Mouse (Mus musculus): ENCODE measurements around the gene Rab5if. TPM values are rescaled to one million over a fixed set of nuclear protein-coding genes. Genes with fewer than 3 reads are reported as not detected.
"Not testable (repeated sequence)": the region's sequence is repeated elsewhere in the genome, so short reads cannot be mapped to it uniquely, and the experiment has no call there.

The Rab5if gene
- polyA plus RNA-seq, 1 experiment from 2014 or later = 108 TPM

DNA sequence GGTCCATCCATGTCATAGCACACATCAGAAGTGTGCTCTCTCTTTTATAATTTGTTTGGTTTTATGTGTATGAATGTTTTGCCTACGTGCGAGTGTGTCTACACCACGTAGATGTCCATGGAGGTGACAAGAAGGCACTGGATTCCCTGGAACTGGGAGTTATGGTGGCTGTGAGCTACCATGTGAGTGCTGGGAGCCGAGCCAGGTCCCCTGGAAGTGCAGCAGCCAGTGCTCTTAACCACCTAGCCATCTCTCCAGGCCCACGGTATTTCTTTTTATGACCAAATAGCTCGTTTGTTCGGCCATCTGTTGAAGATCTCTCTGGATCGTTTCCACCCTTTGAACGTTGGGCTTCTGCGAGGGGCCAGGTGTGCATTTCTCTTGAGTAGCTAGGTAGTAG is 19.6 kb upstream of the Rab5if start:
- Histone ChIP-seq H3K4me3 (ENCODE audit: inconsistent target) (no peak overlapping the region), H3K36me3 (ENCODE audit: inconsistent target) (no peaks in the 10 kb centered on the region), H3K27ac (no peak overlapping the region), H3K79me2 (ENCODE audit: inconsistent target) (no peaks in the 10 kb centered on the region)
- WGBS (ENCODE audit: missing documents) = 94% methylated on average over 10 of the region's 10 CpGs

GRCm38 (mm10) chr2:156844715-156845114 is 18.2 kb upstream of the Rab5if start:
- Histone ChIP-seq H3K36me3 (ENCODE audit: inconsistent target) (no peaks in the 10 kb centered on the region), H3K79me2 (ENCODE audit: inconsistent target) (no peaks in the 10 kb centered on the region), H3K4me3 (ENCODE audit: inconsistent target) (no peak overlapping the region), H3K27ac (no peak overlapping the region)
- WGBS (ENCODE audit: missing documents) = 92% methylated on average over 6 of the region's 10 CpGs

- no peaks in the 10 kb centered on the region for H3K79me2 ChIP-seq (ENCODE audit: inconsistent target)
- WGBS (ENCODE audit: missing documents) = 95% methylated on average over 6 of the region's 6 CpGs
- no peaks in the 10 kb centered on the region for H3K36me3 ChIP-seq (ENCODE audit: inconsistent target)
- H3K27ac ChIP-seq = no peak overlapping the region
- no peak overlapping the region for H3K4me3 ChIP-seq (ENCODE audit: inconsistent target)
Observed at GRCm38 (mm10) chr2:156847653-156848052, 15.3 kb upstream of the Rab5if start.

- Histone ChIP-seq H3K4me3 (ENCODE audit: inconsistent target) (no peak overlapping the region), H3K36me3 (ENCODE audit: inconsistent target) (no peaks in the 10 kb centered on the region)
- whole genome bisulfite sequencing (ENCODE audit: missing documents) = 82% methylated on average over 6 of the region's 6 CpGs
Observed at GRCm38 (mm10) chr2:156848526-156849182, 14.3 kb upstream of the Rab5if start.

GRCm38 (mm10) chr2:156850505-156850904 is 12.4 kb upstream of the Rab5if start:
- Histone ChIP-seq H3K36me3 (ENCODE audit: inconsistent target) (no peaks in the 10 kb centered on the region), H3K4me3 (ENCODE audit: inconsistent target) (no peak overlapping the region), H3K79me2 (ENCODE audit: inconsistent target) (no peaks in the 10 kb centered on the region), H3K27ac (no peak overlapping the region)
- WGBS (ENCODE audit: missing documents) = 86% methylated on average over 5 of the region's 5 CpGs

More at GRCm38 (mm10) chr2:156848526-156849182, 14.3 kb upstream of the Rab5if start:
- no peaks in the 10 kb centered on the region for H3K79me2 ChIP-seq (ENCODE audit: inconsistent target)
- H3K27ac ChIP-seq = no peak overlapping the region

- not testable (repeated sequence) for H3K27ac ChIP-seq; H3K36me3 ChIP-seq (ENCODE audit: inconsistent target); H3K4me3 ChIP-seq (ENCODE audit: inconsistent target)
- 96% methylated on average over 5 of the region's 13 CpGs for WGBS (ENCODE audit: missing documents)
- peaks cover 21% of the 10 kb centered on the region for H3K79me2 ChIP-seq (ENCODE audit: inconsistent target)
Observed at GRCm38 (mm10) chr2:156853584-156853983, 9.3 kb upstream of the Rab5if start.

DNA sequence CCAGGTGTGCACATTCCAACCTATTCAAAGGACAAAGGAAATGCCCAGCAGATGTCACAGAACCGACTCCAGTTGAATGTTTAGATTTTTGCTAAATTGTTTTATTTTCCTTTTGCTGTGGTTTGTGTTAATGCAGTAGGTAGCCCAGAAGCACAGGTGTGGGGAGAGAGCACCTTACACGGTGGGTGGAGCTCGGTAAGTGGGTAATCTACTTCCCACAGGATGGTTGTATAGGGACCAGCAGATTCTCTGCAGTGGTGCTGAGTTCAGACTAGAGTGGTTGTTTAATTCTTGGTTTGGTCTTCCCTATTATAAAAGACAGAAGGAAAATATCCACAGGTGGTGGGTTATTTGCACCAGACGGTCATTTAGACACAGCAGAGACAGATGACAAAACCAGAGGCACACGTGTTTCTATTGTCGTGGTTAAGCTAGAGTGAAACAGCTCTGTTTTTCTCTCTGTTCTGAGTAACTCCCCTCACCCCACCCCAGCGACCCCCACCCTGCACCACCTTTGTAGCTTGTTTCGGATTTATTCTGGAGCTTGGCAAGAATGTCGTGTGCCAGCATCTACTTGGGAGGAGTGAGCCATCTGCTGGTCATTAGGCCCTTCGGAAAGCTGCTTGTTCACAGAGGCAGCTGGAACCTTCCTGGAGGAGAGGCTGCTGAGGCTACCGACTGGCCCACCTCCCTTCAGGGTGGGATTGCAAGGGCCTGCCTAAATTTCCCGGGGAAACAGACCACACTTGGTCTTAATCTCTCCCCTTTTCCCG is 8.7 kb upstream of the Rab5if start:
- H3K79me2 ChIP-seq (ENCODE audit: inconsistent target) = peaks cover 27% of the 10 kb centered on the region
- H3K4me3 ChIP-seq (ENCODE audit: inconsistent target); H3K27ac ChIP-seq; H3K36me3 ChIP-seq (ENCODE audit: inconsistent target): not testable (repeated sequence)
- 83% methylated on average over 11 of the region's 13 CpGs for WGBS (ENCODE audit: missing documents)

- Histone ChIP-seq H3K36me3 (ENCODE audit: inconsistent target) (0 out of 2 replicates have a peak, but pooled peaks cover 6% of the 10 kb centered on the region), H3K79me2 (ENCODE audit: inconsistent target) (peaks cover 48% of the 10 kb centered on the region), H3K27ac (no peak overlapping the region), H3K4me3 (ENCODE audit: inconsistent target) (no peak overlapping the region)
- WGBS (ENCODE audit: missing documents) = 86% methylated on average over 1 of the region's 1 CpGs
Observed at GRCm38 (mm10) chr2:156856311-156856710, 6.6 kb upstream of the Rab5if start.

GRCm38 (mm10) chr2:156857385-156857791 is 5.5 kb upstream of the Rab5if start:
- peak overlapping the region; percentile 76 for H3K27ac ChIP-seq
- peaks cover 57% of the 10 kb centered on the region for H3K79me2 ChIP-seq (ENCODE audit: inconsistent target)
- 0 out of 2 replicates have a peak, but pooled peaks cover 6% of the 10 kb centered on the region for H3K36me3 ChIP-seq (ENCODE audit: inconsistent target)
- 2% methylated on average over 3 of the region's 3 CpGs for WGBS (ENCODE audit: missing documents)
- peak overlapping the region; percentile 15; the same call in 1 of the 2 replicates for H3K4me3 ChIP-seq (ENCODE audit: inconsistent target)

- Histone ChIP-seq H3K4me3 (ENCODE audit: inconsistent target) (peak within 1 kb of the TSS; percentile 15; the same call in 1 of the 2 replicates), H3K27ac (peak within 1 kb of the TSS; percentile 76), H3K79me2 (ENCODE audit: inconsistent target) (peaks cover 57% of the 10 kb centered on the region), H3K36me3 (ENCODE audit: inconsistent target) (0 out of 2 replicates have a peak, but pooled peaks cover 6% of the 10 kb centered on the region)
- WGBS (ENCODE audit: missing documents) = 68% methylated on average over 2 of the region's 2 CpGs
Observed at GRCm38 (mm10) chr2:156857835-156858234, 5.1 kb upstream of the Rab5if start, which contains the start of gene 4930518I15Rik. Gene 4930518I15Rik, minus strand, starts transcription at chr2:156857946.

DNA sequence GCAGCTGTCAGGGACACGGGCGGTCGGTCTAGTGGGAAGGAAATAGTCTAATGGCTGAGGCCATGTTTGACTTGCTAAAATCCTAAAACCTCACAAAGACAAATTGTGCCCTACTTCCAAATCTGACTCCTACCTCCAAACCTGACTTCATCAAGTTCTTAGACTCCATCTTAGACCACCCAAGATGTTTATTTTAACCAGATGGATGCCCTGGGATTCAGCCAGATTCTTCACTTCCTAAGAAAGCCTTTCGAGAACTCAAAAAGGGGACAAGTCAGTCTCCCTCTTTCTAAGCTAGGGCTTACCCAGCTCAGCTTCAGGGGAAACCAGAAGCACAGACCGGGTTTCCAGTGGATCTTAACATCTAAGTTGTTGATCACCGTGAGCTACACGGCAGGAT is 4.3 kb upstream of the Rab5if start:
- WGBS (ENCODE audit: missing documents) = 95% methylated on average over 7 of the region's 7 CpGs
- Histone ChIP-seq H3K4me3 (ENCODE audit: inconsistent target) (no peak overlapping the region), H3K27ac (no peak overlapping the region), H3K36me3 (ENCODE audit: inconsistent target) (0 out of 2 replicates have a peak, but pooled peaks cover 6% of the 10 kb centered on the region), H3K79me2 (ENCODE audit: inconsistent target) (peaks cover 57% of the 10 kb centered on the region)

DNA sequence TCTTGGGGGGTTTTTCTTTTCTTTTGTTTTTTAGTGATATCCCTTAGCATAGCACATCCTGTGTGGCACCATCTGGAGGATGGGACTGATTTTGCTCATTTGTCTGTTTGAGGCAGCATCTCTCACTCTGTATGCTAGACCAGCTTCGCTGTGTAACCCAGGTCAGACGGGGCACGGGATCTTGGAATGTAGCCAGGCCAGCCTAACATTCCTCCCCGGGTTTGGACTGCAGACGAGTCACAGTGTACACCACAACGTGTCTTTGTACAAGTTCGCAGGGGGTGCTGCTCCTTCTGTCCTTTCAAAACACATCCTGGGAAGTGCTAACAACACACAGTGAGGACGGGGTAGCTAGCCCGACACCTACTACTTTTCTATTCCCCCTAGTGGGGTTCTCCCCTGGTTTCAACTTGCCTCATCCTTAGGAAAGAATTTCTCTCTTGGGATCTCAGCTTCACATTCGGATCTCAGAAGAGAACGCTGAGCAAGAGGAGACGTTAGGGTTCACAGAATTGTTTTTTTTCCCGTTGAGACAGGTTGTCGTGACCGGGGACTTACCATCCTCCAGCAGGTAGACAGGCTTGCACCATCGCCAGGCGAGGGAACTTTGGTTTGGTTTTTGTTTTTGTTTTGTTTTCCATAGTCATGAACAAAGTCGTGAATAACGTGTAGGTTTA is 749 bp upstream of the Rab5if start:
- Histone ChIP-seq H3K36me3 (ENCODE audit: inconsistent target) (peaks cover 27% of the 10 kb centered on the region), H3K27ac (peak overlapping the region; percentile 83), H3K79me2 (ENCODE audit: inconsistent target) (peaks cover 77% of the 10 kb centered on the region), H3K4me3 (ENCODE audit: inconsistent target) (peak overlapping the region; percentile 95)
- 1% methylated on average over 19 of the region's 19 CpGs for whole genome bisulfite sequencing (ENCODE audit: missing documents)

GRCm38 (mm10) chr2:156863487-156864160 is 696 bp downstream of the Rab5if start:
- H3K4me3 ChIP-seq (ENCODE audit: inconsistent target) = peak overlapping the region; percentile 76
- peaks cover 40% of the 10 kb centered on the region for H3K36me3 ChIP-seq (ENCODE audit: inconsistent target)
- WGBS (ENCODE audit: missing documents) = 1% methylated on average over 28 of the region's 28 CpGs
- H3K27ac ChIP-seq = peak overlapping the region; percentile 92
- H3K79me2 ChIP-seq (ENCODE audit: inconsistent target) = peaks cover 84% of the 10 kb centered on the region

GRCm38 (mm10) chr2:156864481-156864880 is 1.6 kb downstream of the Rab5if start:
- Histone ChIP-seq H3K36me3 (ENCODE audit: inconsistent target) (peaks cover 38% of the 10 kb centered on the region), H3K27ac (peak overlapping the region; percentile 92), H3K79me2 (ENCODE audit: inconsistent target) (peaks cover 84% of the 10 kb centered on the region), H3K4me3 (ENCODE audit: inconsistent target) (peak overlapping the region; percentile 76)
- WGBS (ENCODE audit: missing documents) = 66% methylated on average over 3 of the region's 3 CpGs

Data from macrophage (primary cell).